Mouse (Mus musculus): ENCODE results near the gene Olfr524. TPM values are rescaled to one million over a fixed set of nuclear protein-coding genes. Genes with fewer than 3 reads are reported as not detected.

Gene Olfr524
- total RNA-seq, 2 experiments from 2014 or later, result not detected

GRCm38 (mm10) chr7:140186646-140187620 is 18.8 kb downstream of the Olfr524 start:
- DNase-seq (ENCODE audit: low spot score), result no peak

GRCm38 (mm10) chr7:140184206-140184605 is 21.6 kb downstream of the Olfr524 start:
- no peak for DNase-seq (ENCODE audit: low spot score)

GRCm38 (mm10) chr7:140180692-140181091 is 25.1 kb downstream of the Olfr524 start:
- no peak for DNase-seq (ENCODE audit: low spot score)

GRCm38 (mm10) chr7:140179176-140179575 is 26.6 kb downstream of the Olfr524 start:
- DNase-seq (ENCODE audit: low spot score), result no peak

- no peak for DNase-seq (ENCODE audit: low spot score)
Measured at GRCm38 (mm10) chr7:140172936-140173335, 32.8 kb downstream of the Olfr524 start, which contains the start of gene Olfr523. Gene Olfr523, plus strand, starts transcription at chr7:140173217.

GRCm38 (mm10) chr7:140170863-140171262 is 34.9 kb downstream of the Olfr524 start:
- DNase-seq (ENCODE audit: low spot score), result no peak

GRCm38 (mm10) chr7:140169386-140169785 is 36.4 kb downstream of the Olfr524 start:
- no peak for DNase-seq (ENCODE audit: low spot score)

- DNase-seq (ENCODE audit: low spot score), result no peak
Measured at GRCm38 (mm10) chr7:140167950-140168349, 37.8 kb downstream of the Olfr524 start.

- no peak for DNase-seq (ENCODE audit: low spot score)
Measured at GRCm38 (mm10) chr7:140164664-140165063, 41.1 kb downstream of the Olfr524 start, which contains the start of gene Olfr522. Gene Olfr522, minus strand, starts transcription at chr7:140164764.

- no peak for DNase-seq (ENCODE audit: low spot score)
Measured at GRCm38 (mm10) chr7:140160363-140160762, 45.4 kb downstream of the Olfr524 start.

GRCm38 (mm10) chr7:140154218-140154927 is 51.4 kb downstream of the Olfr524 start, which contains the start of gene Sprn:
Gene Sprn, minus strand, starts transcription at chr7:140154877.
- no peak for DNase-seq (ENCODE audit: low spot score)

GRCm38 (mm10) chr7:140153829-140154217 is 51.9 kb downstream of the Olfr524 start:
- DNase-seq (ENCODE audit: low spot score), result no peak

- DNase-seq (ENCODE audit: low spot score), result no peak
Measured at GRCm38 (mm10) chr7:140153383-140153782, 52.4 kb downstream of the Olfr524 start.

Other genes with a start within 250 kb of the Olfr524 start
- not detected for gene 6430531B16Rik, start 227.2 kb downstream of the Olfr524 start, total RNA-seq (2021)
- under 1 TPM; 0.30 to 0.47 TPM for gene Adam8, start 213.4 kb downstream of the Olfr524 start, total RNA-seq (2021)
- gene Zfp511, start 169.6 kb downstream of the Olfr524 start, total RNA-seq (2021), result 1 to 10 TPM; 8.3 to 8.6 TPM
- 10 to 100 TPM; 23.2 to 23.6 TPM for gene Tubgcp2, start 169.3 kb downstream of the Olfr524 start, total RNA-seq (2021)
- not detected for gene Msx3, start 156.9 kb downstream of the Olfr524 start, total RNA-seq (2021)
- gene Caly, start 123.4 kb downstream of the Olfr524 start, total RNA-seq (2021), result under 1 TPM; 0.52 to 0.53 TPM
- not detected for gene Prap1, start 112.6 kb downstream of the Olfr524 start, total RNA-seq (2021)
- gene Fuom, start 103.5 kb downstream of the Olfr524 start, total RNA-seq (2021), result 10 to 100 TPM; 37.3 to 44.0 TPM
- 1 to 10 TPM; 3.2 to 4.0 TPM for gene Paox, start 90.2 kb downstream of the Olfr524 start, total RNA-seq (2021)
- gene Echs1, start 89.5 kb downstream of the Olfr524 start, total RNA-seq (2021), result 100 to 1,000 TPM; 138 to 150 TPM
- gene Mtg1, start 68.4 kb downstream of the Olfr524 start, total RNA-seq (2021), result 10 to 100 TPM; 27.8 to 30.9 TPM
- gene Sprn, start 51.1 kb downstream of the Olfr524 start, total RNA-seq (2021), result under 1 TPM in 1 of 2 experiments, not detected in 1; 0.07 TPM
- not detected for gene Olfr522, start 41.2 kb downstream of the Olfr524 start, total RNA-seq (2021)
- not detected for gene Olfr523, start 32.7 kb downstream of the Olfr524 start, total RNA-seq (2021)
- gene Cd163l1, start 12.3 kb upstream of the Olfr524 start, total RNA-seq (2021), result not detected
- not detected for gene 5830411N06Rik, start 41.3 kb upstream of the Olfr524 start, total RNA-seq (2021)
- not detected for gene Olfr525, start 114.9 kb upstream of the Olfr524 start, total RNA-seq (2021)
- gene Olfr527, start 128.1 kb upstream of the Olfr524 start, total RNA-seq (2021), result not detected
- gene Olfr60, start 155.7 kb upstream of the Olfr524 start, total RNA-seq (2021), result not detected
- gene Olfr530, start 170.4 kb upstream of the Olfr524 start, total RNA-seq (2021), result not detected
- not detected for gene Olfr531, start 197.0 kb upstream of the Olfr524 start, total RNA-seq (2021)
- not detected for gene Olfr532, start 215.7 kb upstream of the Olfr524 start, total RNA-seq (2021)

Data from gastrocnemius, adult 18-20 months (tissue).